Mouse (Mus musculus) gastrocnemius, adult 8-10 months (tissue): ENCODE data around the gene Hes7. TPM values are rescaled to one million over a fixed set of nuclear protein-coding genes. Genes with fewer than 3 reads are reported as not detected.

Experiments used
- DNase-seq, 2 experiments: peaks; one replicate each; pipeline ENCODE4 v3.0.0; 2022; ENCODE audit warnings: low spot score in 2 of 2
- total RNA-seq, 4 experiments: library from RNA; stranded (reverse); gene quantifications; 2 replicates each; pipeline ENCODE4 v1.2.4; 2022

The Hes7 gene
- not detected for total RNA-seq

DNA sequence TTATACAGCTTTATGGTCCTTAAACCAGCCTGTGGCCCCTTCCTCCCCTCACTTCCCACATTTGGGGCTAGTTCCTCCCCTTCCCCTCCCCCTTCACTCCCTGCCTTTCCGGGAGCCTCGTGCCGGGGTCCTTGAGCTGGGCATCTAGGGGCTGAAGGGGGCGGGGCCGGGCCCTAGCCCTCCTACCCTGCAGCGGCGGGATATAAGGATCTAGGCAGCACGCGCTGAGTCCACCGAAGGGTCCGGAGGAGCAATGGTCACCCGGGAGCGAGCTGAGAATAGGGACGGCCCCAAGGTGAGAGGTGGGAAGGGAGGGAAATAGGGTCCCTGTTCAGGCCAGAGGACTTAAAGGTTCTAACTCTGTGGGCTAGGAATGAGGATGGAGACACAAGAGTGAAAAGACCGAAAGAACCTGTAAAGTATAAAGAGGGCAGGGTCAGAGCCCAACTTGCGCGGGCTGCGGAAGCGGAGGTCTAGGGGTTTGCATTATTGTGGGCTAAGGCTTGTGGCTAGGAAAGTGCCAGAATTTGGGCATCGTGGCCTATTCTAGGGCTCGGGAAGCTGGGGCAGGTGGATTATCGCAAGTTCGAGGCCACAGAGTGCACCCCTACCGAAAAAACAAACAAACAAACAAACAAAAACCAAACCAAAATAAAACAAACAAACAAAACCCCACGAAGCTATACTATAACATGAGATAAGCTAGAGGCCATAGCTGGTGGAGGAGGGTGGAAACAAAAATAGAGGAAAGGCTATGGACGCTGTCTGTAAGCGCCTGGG is at the start of gene Hes7:
Gene Hes7 (plus strand): TSS at position 184 of the 780 bp plus-strand sequence.
- no peak for DNase-seq

DNA sequence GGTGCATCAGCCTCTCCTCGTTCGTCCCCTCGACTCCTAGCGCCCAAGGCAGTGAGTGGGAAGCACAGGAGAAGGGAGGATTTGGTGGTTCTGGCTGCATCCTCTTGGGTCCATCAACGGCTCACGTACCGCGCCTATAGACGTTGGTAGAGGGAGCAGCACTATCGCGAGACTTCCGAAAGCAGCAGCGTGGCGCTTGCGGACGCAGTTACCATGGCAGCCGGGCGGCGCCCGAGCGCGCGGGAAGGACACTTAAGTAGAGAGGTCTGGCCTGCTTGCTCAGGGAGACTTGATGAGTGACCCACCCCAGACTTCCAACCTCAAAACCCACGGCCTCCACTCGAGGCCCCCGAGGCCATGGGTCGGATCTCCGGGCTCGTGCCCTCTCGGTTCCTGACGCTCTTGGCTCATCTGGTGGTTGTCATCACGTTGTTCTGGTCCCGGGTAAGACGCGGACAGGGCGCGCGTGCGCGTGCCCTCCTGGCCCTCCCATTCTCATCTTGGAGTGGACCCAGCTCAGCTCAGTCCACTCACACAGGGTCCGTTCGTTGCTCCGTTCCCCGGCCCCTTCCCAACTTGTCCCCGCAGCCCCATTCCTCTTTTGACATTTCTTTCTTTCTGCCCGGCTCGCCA is 49.5 kb upstream of the Hes7 start, which contains the start of gene Tmem107:
Gene Tmem107 (plus strand): TSS at position 217 of the 633 bp plus-strand sequence.
- DNase-seq, result peak; percentile 85 to 91

DNA sequence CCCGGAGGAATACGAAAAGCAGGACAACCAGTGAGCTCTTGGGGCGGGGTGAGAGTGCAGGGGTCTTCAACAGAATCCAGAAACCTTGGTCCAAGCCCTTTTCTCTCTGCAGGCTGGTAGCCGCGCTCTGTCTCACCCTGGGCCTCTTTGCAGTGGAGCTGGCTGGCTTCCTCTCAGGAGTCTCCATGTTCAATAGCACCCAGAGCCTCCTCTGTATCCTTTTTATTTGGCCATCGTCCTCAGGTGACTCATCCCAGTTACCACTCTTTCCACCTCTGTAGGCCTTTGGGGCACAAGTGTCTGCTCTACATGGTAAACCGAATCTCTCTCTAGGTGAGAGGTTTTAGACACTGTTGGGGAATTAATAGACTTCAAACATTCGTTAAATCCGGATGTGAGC is 48.9 kb upstream of the Hes7 start:
- no peak for DNase-seq

DNA sequence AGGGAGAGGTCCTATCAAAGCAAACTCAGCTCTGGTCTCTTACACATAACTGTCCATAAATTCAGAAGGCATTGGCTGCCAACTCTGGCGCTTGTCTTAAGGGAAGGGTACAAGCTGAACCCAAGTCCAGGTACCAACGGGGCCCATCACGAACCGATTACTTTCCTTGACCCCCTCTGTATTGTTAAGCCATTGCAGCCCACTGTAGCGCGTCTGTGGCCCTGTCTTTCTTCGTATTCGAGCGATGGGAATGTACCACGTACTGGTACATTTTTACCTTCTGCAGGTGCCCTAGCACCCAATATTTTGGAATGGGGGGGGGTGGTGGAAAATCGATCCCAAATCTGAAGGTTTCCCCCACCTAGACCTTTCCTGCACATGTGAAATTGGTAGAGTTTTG is 48.0 kb upstream of the Hes7 start:
- DNase-seq, result no peak

DNA sequence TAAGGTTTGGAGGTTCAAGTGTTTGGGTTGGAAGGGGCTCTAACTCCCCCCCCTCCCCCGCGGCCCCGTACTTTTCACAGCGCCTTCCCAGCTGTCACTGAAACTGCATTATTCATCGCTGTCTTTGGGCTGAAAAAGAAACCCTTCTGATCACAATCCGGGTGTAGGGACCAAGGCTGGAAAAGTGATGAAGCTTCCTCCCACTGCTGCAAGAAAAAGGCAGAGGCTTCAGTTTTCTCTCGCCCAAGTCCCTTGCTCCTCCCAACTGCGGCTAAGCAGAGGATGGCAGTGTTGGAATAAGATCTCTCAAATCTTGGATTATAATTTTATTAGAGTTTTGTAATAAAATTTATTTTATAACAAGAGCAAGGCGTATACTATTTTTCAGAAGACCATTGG is 47.5 kb upstream of the Hes7 start:
- no peak for DNase-seq

DNA sequence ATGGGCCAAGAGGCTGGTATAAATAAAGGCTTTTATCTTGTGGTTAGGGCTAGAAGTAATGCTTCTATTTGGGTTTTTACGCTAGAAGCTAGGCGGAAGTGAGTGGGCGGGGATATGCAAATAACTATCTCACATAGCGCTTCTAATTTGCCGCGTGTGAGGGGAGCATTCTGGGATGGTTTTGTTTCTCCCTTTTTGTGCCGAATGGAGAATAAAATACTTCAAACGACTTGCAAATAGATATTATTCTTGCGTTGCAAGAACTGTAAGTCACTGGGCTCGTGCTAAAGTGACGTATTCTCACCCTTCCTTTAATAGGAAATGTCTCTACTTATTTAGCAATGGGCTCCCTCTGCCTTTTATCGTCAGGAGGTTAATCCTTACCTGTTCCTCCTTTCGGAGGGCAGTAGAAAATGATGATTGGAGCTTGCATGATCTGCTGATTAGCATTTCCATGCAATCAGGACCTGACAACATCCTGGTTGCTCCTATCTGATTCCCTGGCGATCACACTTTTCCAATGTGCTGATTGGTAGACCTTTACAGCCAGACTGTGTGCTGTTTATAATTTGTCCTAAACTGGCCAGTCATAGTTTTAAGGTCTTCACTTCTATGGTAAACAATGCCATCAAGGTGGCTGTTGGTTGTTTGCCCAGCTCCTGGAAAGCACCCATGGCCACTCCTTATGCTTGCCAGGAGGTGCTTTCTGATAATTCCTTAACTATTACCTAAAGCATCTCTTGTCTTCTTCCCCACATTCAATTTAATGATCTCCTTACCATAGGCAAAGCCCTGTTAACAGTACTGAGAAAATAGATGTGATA is 46.9 kb upstream of the Hes7 start:
- peak; percentile 71 to 75 for DNase-seq

DNA sequence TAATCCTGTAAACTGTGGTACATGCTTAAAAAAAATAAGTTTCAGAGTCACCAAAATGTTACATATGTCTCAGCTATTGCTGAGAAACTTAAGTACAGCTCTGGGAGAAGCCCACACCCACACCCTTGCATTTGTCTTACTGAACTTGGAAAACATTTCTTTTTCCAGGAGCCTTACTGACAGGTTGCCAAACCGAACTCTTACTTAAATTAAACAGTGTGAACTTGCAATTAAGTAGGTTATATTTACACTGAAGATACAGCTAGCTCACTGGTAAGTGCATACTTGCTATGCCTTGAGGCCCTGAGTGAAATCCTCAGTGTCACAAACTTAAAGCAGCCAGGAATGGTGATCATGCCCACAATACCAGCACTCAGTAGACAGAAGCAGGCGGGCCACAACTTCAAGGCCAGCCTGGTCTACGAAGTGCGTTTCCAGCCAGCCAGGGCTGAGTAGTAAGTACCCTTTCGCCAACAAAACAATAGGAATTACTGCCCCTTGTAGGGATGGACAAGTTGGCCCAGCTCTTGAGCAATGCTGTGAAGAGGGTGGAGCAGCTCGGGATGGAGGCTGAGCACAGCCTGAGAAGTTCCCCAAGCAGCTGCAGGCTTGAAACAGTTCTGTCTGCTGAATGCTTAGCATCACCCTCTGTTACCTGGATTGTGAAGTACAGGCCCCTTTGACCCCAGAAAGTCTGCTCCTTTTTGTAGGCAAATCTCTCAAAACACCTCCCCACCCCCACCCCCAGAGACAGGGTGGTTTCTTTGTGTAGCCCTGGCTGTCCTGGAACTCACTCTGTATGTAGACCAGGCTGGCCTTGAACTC is 46.0 kb upstream of the Hes7 start:
- DNase-seq, result no peak

DNA sequence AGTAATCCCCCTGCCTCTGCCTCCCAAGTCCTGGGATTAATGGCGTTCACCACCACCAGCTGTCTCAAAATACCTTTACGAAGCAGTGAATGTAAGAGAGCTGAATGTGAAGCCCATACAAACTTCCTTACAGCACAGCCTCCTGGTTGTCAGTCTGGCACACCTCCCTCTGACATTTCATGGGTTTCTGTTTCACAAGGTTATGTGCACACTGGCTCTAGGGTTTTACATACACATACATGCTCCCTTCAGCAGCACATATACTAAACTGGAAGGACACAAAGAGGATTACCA is 45.5 kb upstream of the Hes7 start:
- DNase-seq, result no peak

DNA sequence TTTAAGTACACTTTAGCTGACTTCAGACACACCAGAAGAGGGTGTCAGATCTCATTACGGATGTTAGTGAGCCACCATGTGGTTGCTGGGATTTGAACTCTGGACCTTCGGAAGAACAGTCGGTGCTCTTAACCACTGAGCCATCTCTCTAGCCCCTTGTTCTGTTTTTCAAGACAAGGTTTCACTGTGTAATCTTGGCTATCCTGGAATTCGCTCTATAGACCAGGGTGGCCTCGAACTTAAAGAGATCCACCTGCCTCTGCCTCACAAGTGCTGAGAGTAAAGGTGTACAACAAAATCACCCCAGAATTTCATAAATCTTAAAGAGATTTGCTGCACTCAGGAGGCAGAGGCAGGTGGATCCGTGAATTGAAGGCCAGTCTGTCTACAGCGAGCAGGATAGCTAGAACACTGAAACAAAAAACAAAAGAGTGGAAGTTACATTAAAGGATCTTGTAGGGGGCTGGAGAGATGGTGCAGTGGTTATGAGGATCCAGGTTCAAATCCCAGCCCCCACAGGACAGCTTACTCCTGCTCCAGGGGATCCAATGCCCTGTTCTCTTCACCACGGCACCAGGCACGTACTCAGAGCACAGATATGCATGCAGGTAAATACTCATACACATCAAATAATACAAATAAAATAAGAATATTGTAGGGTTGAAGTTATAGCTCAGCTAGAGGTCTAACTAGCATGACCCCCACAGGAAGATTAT is 44.3 kb upstream of the Hes7 start:
- DNase-seq, result no peak

DNA sequence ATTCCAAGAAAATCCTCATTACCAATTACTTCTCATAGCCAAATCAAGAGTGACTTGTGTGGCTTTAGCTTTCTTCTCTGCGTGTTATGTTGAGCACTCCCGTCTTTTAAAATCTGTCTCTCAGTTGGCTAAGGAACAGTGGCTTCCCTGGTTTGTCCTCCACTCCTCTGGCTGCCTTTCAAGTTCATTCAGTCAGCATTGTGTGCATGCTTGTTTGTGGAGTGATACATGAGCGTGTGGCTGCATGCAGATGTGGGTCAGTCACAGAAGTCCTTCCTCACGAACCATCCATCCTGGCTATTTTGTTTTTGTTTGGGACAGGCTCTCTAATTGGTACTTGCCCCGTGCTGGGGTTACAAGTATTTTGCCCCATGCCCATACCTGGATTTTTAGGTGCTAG is 43.6 kb upstream of the Hes7 start:
- no peak for DNase-seq

DNA sequence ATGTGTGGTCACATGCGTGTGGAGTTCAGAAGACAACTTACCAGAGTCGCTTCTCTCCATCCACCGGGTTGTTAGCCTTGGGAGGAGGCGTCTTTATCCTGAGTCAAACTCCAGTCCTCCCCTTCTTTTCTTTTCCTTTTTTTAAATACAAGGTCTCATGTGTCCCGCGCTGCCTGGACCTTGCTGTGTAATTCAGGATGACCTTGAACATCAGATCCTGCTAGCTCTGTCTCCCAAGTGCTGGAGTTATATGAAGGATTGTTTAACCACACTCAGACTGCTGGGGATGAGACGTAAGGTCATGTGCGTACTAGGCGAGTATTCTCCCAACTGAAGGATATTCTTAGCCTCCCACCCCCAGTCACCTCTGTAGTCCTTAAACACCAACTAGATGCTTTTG is 42.9 kb upstream of the Hes7 start:
- no peak for DNase-seq

DNA sequence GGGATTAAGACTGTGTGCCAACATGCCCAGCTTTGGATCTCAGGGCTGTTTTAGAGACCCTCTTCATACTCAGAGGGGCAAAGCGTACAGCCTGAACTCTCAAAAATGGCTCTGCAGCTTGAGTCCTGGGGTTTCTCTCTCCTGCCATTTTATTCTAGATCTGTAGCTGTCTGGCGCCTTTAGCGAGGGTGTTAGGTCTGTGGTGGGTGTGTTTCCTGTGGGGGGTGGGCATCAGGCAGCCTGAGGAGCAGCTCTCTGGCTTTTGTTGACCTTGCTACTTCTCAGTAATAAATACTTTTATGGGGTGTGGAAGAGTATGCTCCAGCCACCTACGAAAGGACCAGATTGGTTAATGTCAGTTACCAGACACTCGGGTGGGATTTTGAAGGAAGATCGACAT is 42.2 kb upstream of the Hes7 start:
- no peak for DNase-seq

DNA sequence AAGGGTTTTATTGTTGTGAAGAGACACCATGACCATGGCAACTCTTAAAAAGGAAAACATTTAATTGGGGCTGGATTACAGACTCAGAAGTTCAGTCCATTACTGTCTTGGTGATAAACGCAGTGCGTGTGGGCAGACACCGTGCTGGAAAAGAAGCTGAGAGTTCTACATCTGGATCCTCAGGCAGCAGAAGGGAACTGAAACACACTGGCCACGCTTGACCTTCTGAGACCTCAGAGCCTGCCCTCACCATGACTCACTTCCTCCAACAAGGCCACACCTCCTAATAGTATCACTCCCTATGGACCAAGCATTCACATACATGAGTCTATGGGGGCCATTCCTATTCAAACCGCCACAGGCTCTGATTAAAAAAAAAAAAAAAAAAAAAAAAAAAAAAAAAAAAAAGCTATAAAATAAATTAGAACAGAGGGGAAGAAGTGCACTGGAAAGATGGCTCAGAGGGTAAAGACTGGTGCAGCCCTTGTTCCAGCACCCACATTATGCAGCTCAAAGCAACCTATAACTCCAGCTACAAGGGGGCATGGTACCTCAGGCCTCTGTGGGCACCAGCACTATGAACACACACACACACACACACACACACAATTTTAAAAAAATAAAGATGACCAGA is 41.3 kb upstream of the Hes7 start:
- DNase-seq, result no peak

DNA sequence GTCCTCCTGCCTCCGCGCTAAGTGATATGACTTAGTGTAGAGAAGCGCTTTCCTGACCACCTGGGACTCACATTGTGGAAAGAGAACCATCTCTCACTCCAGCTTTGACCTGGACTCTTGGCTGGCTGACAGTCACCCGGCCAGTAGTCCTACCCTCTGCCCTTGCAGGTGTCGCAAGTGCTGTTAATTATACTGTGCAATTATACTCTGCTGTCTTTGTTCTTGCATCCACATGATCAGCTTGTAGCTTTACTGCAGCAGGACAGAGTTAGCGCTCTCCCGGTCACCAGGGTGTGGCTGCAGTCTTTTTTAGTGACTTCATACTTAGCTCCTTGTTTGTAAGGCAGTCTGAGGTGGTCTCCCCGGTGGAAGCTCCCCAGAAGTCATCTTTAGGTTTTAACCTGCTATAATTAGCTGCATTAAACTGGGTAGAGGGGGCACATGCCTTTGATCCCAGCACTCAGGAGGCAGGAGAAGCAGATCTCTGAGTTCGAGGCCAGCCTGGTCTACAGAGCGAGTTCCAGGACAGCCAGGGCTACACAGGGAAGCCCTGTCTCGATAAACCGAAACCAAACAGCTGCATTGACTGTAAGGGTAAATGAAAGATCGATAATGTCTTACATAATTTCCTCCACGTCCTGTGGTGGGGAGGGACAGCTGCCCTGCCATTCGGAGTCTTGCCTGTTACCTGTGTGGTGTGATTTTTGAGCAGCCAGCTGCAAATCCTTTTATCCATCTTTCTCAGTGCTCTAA is 39.9 kb upstream of the Hes7 start:
- DNase-seq, result no peak

DNA sequence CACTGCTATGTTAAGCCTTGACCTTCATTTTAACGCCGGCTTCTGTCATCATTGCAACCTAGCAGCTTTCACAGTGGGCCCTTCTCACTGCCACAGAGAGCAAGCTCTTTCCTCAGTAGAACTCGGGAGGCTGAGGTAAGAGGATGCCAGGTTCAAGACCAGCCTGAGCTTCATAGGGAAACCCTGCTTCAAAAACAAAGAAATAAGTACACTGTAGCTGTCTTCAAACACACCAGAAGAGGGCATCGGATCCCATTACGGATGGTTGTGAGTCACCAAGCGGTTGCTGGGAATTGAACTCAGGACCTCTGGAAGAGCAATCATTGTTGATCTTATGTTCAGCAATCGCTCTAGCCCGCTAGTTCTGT is 39.4 kb upstream of the Hes7 start:
- no peak for DNase-seq

DNA sequence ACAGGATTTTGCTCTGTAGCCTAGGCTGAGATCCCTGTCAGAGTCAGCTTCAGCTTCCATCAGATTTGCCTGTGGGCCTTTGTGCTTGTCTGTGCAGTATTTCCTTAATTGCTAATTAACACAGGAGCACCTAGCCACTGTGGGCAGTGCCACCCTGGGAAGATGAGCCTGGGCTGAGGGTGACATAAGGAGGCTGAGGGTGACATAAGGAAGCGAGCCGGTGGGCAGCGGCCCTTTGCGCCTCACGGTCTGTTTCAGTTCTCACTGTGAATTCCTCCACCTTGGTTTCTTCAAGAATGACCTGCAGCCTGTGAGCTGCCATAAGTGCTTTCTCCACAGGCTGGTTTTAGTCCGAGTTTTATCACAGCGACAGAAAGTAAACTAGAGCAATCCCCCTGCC is 38.6 kb upstream of the Hes7 start:
- DNase-seq, result no peak

DNA sequence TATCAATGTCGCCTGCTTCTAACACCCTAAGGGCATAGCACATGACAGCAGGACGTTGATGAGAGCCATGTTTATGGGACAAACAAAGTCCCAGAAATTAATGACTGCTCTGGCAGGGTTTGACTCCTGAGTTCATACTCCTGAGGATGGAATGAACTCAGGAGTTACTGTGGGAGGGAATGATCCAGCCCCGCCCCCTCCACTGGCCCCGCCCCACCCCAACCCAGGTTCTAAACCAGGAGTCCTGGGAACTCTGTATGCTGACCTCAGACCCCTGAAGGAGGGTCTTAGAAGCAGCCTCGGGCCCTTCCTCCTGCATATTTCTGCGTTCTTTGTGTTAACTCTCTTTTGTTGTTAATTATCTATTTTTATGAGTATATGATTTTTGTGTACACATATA is 34.6 kb upstream of the Hes7 start:
- no peak for DNase-seq

DNA sequence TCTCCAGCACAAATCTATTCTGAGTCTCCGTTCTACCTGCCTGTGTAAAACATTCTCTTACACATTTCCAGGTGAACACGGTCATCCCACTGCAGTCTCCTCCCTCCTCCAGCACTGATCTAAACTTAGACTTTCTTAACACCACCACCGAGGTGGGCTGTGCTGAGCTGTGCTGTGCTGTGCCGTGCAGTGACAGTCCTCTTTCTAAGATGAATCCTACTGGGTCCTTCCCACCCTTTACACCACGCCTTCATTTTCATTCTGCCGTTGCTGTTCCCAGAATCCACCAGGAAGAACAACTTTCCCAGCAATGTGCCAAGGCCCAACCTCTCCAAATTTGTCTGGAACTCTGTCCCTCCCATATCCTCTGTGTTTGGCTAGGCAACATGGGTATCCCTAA is 33.8 kb upstream of the Hes7 start:
- DNase-seq, result no peak

DNA sequence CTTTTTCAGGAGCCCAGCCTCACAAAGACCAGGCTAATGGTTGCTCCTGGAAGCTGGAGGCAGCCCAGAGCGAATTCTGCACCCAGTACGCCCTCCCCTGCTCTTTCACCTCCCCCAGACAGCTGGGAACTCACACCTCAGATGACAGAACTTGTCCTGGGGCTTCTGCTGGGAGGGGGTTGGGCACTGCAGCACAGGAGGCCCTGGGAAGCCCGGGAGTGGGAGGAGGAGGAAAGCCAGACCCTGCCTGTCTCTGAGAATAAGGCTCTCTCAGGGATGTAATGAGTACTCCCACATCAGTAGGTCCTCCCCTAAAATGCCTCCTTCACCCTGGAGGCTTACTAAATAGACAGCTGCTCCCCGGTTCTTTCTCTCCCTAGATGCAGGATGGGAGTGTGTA is 33.1 kb upstream of the Hes7 start:
- no peak for DNase-seq

DNA sequence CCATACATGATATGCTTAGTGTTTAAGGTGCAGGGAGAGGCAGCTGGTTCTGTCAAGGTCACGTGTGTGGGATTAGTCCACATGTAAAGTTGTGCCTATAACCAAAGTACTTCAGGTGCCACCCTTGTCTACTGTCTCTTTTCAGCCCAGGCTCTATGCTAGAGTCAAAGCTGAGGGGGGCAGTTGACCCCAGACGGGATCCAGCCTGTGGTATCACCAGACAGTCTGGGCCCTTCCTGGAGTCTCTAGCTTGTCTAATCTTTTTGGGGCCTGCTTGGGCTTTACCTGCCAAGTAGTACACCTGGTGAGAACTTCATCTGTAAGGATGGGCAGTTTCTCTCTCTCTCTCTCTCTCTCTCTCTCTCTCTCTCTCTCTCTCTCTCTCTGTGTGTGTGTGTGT is 32.6 kb upstream of the Hes7 start:
- DNase-seq, result no peak
